Mouse (Mus musculus) small intestine, adult 2 months (tissue): ENCODE results near the gene Lmx1a.

Source experiments
- CTCF ChIP-seq: fragments of 200-500 bp; IDR thresholded peaks from 2 replicates; pipeline ENCODE4 v1.5.1; 2012; ENCODE audit warnings: low read depth, mild to moderate bottlenecking, control low read depth, inconsistent platforms, low read length, moderate library complexity, mixed read lengths; ENCODE audit not compliant: insufficient replicate concordance, insufficient read length; ENCODE audit errors: extremely low read depth
- POLR2A ChIP-seq: fragments of 200-500 bp; IDR thresholded peaks from 2 replicates; pipeline ENCODE4 v1.6.1; 2012; ENCODE audit warnings: low read depth, mild to moderate bottlenecking, control low read depth, inconsistent platforms, low read length, moderate library complexity

DNA sequence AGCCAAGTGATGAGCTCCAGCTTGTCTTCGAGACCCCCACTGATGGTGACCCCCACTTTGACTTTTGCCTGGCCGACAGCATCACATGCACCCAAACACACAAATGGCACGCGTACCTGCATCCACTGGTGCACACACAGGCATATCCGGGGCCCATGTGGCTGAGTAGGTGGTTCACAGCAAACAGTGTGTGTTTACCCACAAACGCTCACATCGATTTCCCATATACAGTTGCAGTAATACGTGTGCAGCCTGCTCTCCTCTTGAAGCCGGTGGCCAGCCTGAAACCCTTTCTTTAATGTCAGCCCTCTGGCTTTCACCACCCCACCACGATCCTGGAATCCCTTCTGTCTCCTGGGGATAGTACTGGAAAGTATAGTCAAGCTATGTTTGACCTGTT is 71.3 kb downstream of the Lmx1a start:
- TF ChIP-seq POLR2A = no peak
- TF ChIP-seq CTCF = no peak
